Mouse (Mus musculus): ENCODE measurements around the gene Ntng1.

DNA sequence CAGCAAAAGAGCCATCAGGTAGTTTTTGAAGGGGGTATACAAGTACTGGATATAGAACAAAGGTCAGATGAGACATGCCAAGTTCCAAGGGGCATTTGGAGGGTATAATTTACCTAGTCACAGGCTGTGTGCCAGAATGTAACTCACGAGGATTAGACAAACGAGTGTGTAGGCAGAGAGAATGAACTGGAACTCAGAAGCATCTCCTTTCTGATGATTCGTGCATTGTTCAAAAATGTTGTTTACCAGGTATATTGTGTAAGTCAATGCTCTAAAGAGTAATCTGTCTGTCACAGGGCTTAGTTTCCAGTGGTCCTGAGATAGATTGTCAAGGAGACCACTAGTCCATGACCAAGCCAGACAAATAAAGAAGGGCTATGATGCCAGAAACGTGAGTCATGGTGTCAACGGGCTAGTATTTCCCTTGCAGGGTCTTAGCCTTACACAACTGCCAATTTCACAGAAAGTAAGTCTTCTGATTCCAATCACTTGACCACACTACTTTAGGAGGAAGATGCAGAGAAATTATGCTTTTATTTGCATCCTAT is 43.7 kb upstream of the Ntng1 start:
- no peak for TF ChIP-seq CTCF (IDR thresholded peaks at IDR 0.05; ENCODE audit: control insufficient read depth, insufficient read depth, insufficient replicate concordance, low read depth, low read length)
- TF ChIP-seq POLR2A (IDR thresholded peaks at IDR 0.05; ENCODE audit: control insufficient read depth, low read depth, low read length): no peak

Data from testis, adult 2 months (tissue).